Mouse (Mus musculus) layer of hippocampus, adult 11-12 months (tissue): ENCODE data around the gene Uchl1.

Source experiments
- DNase-seq: peaks from one replicate; pipeline ENCODE4 v3.0.0; 2022; ENCODE audit warnings: low spot score

The Uchl1 gene

GRCm38 (mm10) chr5:66710445-66711019 is 34.6 kb downstream of the Uchl1 start:
- DNase-seq = peak; percentile 23

- DNase-seq = no peak
These were observed 36.9 kb downstream of the Uchl1 start for GRCm38 (mm10) chr5:66712801-66713200.

GRCm38 (mm10) chr5:66715498-66715931 is 39.6 kb downstream of the Uchl1 start:
- DNase-seq = no peak

GRCm38 (mm10) chr5:66717931-66718330 is 42.0 kb downstream of the Uchl1 start:
- DNase-seq = no peak

GRCm38 (mm10) chr5:66718413-66718812 is 42.5 kb downstream of the Uchl1 start:
- no peak for DNase-seq

GRCm38 (mm10) chr5:66718880-66719279 is 43.0 kb downstream of the Uchl1 start:
- no peak for DNase-seq

GRCm38 (mm10) chr5:66720921-66721320 is 45.0 kb downstream of the Uchl1 start:
- no peak for DNase-seq

- no peak for DNase-seq
These were observed 46.7 kb downstream of the Uchl1 start for GRCm38 (mm10) chr5:66722586-66722985.

- DNase-seq = no peak
These were observed 47.1 kb downstream of the Uchl1 start for GRCm38 (mm10) chr5:66723037-66723436.

GRCm38 (mm10) chr5:66723626-66724025 is 47.7 kb downstream of the Uchl1 start:
- DNase-seq = no peak

GRCm38 (mm10) chr5:66729306-66729705 is 53.4 kb downstream of the Uchl1 start:
- DNase-seq = no peak

GRCm38 (mm10) chr5:66730621-66731301 is 54.9 kb downstream of the Uchl1 start:
- peak; percentile 68 for DNase-seq

GRCm38 (mm10) chr5:66731302-66731697 is 55.4 kb downstream of the Uchl1 start:
- no peak for DNase-seq

GRCm38 (mm10) chr5:66733556-66733955 is 57.7 kb downstream of the Uchl1 start:
- DNase-seq = no peak
